Mouse (Mus musculus) right cerebral cortex, postnatal 4 days (tissue): Measurements from ENCODE around the gene Igfbp1.

ENCODE experiments used
- DNase-seq: peaks from one replicate; pipeline ENCODE4 v3.0.0-alpha.2; 2022

Igfbp1 gene

DNA sequence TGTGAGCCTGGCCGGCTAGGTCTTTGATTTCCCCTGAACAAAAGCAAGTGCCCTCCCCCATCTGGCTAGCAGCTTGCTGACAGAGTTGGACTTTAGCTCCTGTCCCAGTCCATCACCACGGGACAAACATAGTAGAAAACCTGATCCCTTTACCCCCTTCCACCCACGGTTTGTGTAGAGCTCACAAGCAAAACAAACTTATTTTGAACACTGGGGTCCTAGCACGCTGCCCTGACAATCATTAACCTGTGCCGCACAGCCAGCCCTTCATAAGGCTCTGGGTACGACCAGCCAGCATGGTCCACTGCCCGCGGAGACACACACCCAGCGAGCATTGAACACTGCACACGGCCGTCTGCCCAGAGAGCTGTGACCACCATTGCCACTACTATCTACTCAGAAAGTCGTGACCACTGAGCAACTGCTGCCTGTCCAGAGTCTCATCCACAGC lies at the start of gene Igfbp1:
Gene Igfbp1, plus strand, starts transcription at position 292 of the 451 bp plus-strand sequence.
- no peak for DNase-seq

- no peak for DNase-seq
Observed at GRCm38 (mm10) chr11:7147945-7148344, 49.6 kb upstream of the Igfbp1 start.

DNA sequence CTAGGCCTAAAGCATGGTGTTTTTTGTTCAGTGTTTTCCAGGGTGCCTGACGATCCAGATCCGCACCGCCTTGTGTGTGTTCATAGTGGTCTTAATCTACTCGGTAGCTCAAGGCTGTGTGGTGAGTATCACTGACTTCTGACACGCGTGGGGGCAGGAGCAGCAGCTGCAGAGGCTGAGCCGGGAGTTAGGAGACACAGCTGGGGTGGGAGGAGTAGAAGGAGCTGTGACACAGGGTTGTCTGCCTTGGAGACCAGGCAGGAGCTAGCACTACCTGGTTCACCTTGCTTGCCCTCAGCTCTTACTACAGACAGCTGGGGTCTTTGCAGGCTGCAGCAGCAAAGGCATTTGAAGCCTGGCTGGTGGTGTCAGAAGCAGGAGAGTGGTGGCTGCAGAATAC lies 48.1 kb upstream of the Igfbp1 start:
- no peak for DNase-seq

DNA sequence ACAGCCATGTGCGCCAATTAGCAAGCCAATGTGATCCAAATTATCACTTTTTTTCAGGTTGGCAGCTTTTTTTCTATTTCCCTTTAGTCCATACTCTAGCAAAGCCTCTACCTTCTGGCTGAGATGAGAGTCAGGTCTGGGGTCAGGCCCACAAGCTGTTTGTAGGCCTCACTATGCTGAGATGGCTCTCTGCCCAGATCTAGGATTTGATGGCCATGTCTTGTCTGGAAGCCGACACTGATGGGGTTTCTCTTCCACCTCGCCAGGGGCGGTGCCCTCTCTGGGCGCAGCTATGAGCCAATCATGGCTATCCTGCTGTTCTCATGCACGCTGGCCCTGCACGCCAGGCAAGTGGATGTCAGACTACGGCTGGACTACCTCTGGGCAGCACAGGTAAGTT lies 47.1 kb upstream of the Igfbp1 start:
- DNase-seq = no peak

DNA sequence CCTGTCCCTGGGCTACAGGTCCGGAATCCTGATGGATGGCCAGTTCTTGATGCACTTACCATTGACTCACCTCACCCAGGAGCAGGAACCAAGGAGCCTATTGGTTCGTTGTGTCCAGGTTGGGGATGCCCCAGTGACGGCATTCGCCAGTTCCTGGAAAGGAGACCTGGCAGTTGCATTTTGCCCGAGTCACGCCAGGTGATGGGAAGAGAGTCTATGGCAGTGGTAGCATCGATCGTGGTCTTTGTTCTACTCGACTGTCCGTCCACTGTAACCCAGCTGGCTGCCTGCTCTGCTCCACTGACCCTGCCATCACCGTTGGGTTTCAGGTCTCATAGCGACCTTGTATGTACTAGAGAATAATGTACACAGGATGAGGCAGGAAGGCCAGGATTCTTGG lies 45.2 kb upstream of the Igfbp1 start:
- DNase-seq = no peak

DNA sequence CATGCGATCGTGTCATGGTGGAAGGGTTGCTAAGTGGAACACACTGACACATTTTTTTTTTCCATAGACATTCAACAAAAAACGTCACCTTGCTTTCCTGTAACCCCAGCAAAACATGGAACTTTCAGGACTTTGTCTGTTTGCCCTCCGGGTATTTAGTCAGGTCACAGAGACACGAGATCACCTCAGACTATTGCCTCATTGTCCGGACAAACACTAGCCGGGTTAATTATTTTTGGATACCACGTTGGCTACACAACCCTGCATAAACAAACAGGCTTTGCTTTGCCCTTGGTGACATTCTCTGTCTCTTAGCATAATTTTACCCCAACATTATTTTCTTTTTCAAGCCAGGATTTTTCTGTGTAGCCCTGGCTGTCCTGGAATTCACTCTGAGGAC lies 44.5 kb upstream of the Igfbp1 start:
- no peak for DNase-seq

GRCm38 (mm10) chr11:7156427-7156826 lies 41.2 kb upstream of the Igfbp1 start:
- DNase-seq = no peak

- DNase-seq = no peak
Observed at GRCm38 (mm10) chr11:7158196-7158595, 39.4 kb upstream of the Igfbp1 start.

DNA sequence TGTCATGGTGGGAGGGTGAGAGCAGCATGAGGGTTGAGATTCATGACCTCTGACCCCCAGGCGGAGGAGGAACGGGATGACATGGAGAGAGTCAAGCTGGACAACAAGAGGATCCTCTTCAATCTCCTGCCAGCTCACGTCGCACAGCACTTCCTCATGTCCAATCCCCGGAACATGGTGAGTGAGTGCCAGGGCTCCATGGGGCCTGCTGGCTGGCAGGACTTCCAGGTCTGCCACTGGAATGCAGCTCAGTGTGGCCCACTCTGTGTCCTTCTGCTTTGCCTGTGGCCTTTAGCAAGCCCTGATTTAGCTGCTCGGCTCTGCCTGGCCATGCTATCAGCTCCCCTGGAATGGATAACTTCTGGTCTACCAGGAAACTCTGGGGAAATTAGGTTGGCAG lies 37.4 kb upstream of the Igfbp1 start:
- DNase-seq = no peak

DNA sequence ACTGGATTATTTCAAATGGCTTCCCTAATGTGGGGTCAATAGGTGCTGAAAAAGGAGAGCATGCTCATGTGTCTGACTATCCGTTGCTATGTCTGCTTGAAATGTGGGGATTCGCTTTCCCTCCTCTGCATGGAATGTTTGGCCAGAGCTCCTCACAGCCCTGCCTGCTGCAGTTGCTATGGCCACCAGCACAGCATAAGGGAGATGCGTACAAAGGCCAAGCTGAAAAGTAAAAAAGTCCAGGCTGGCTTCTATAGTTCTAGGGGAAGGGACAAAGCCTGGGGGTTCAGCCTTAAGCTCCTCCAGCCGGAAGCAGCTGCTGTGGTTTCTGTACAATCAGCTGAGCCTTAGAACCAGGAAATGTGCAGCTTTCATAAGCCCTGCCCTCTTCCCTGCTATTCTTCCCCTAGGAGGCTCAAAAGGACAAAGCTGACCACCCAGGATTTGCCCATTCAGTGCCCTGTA lies 36.9 kb upstream of the Igfbp1 start:
- DNase-seq = no peak

- no peak for DNase-seq
Observed at GRCm38 (mm10) chr11:7161502-7162174, 35.9 kb upstream of the Igfbp1 start.

DNA sequence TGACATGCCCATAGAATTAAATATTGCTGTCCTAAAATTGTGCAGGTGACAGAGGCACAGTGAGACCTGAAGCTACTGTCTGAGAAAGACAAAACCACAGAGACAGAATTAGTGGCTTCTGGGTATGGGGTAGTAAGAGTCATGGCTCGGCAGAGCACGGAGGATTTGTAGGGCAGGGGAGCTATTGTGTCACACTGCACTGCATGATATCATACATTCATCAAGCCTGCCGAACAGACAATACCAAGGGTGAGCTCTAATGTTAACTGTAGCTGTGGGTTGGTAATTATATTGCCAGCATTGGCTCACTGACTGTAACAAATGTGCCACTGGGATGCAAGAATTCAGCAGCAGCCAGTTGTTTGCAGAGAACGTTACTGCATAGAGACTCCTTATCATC lies 33.2 kb upstream of the Igfbp1 start:
- no peak for DNase-seq

DNA sequence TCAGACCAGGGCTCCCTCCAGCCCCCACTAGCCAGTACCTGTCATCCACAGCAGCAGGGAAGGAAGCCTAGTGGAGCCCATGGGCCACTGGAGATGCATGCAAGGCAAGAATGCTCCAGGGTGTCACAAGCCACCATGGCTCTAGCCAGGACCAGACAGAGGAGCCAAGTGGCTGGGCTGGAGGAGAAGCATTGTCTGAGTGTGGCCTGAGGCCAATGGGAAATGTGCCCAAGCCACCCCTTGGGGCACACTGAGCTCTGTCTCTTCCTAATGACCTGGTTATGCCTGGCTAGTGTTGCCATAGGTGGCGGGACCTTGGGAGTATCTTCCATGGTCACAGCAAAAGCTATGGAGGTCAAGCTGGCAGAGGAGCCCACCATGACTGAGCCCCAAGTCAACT lies 27.9 kb upstream of the Igfbp1 start:
- no peak for DNase-seq

- no peak for DNase-seq
Observed at GRCm38 (mm10) chr11:7173664-7174063, 23.9 kb upstream of the Igfbp1 start.

DNA sequence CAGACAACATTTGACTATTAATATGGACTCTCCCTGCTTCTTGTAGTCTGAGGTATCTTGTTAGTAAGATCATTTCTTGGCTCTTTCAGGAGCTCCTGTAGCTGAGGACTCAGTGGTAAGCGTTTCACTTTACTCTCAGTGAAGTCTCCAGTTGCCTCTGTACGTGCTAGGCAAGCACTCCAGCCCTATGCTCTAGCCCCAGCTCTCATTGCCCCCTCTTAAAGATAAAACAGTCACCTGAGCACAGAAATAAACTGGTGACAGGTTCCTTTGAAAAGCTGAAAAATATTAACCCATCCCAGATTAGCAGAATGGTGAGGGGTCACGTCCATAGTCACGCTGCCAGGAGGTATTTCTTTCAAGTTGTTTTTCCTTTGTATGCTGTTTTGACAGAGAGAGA lies 18.9 kb upstream of the Igfbp1 start:
- no peak for DNase-seq

DNA sequence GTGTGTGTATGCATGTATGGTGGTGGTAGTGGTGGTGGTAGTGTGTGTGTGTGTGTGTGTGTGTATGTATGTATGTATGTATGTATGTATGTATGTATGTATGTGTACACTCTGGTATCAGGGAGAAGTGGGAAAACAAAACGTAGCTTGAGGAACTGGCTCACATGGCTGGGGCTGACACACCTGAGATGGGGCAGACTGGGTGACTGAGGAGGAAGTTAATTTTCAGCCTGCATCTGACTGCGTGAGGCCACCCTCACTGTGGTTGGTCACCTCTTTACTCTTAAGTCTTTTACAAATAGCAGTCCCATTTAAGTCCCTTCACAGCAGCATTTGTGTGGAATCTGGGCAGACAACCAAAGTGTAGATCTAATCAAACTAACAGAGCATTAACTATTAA lies 18.3 kb upstream of the Igfbp1 start:
- no peak for DNase-seq

- DNase-seq = no peak
Observed at GRCm38 (mm10) chr11:7182409-7183042, 15.1 kb upstream of the Igfbp1 start.

DNA sequence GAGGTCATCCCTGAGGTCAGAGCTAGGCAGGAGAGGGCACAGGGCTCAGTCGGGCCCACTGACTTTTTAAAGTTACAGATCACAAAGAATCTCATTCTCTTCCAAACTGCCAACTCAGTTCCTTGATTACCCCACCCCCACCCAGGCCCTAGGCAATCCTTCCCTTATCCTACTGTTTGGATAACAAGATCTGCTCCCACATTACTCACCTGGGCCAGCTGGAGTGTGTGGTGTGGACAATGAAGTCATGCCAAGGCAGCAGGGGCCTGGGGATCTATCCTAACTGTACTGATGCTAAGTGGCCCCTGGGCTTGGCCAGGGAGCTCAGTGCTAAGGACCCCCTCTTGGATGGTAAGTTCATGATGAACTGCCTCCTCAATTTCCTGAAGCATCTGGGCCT lies 13.2 kb upstream of the Igfbp1 start:
- no peak for DNase-seq

- no peak for DNase-seq
Observed at GRCm38 (mm10) chr11:7187472-7187871, 10.1 kb upstream of the Igfbp1 start.

- DNase-seq = no peak
Observed at GRCm38 (mm10) chr11:7188469-7188868, 9.1 kb upstream of the Igfbp1 start, which contains the start of gene Gm11985. Gm11985 (minus strand) TSS chr11:7188569.

DNA sequence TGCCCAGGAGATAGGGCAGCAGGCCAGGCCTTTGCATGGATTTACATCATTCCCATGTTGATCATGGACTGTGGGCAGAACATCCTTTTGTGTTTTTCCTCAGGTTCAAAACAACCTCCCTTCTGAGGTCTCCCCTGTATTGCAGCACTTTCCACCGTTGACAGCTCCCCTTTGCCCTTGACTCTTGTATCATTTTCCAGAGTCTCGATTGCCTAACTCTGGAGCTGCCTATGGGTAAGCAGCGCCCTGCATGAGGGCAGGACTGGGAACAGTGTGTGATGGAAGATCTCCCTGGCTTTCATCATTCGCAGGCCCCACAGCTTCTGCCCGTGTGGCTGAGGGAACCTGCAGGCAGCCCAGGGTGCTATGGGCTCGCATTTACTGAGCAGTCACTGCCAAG lies 4.9 kb upstream of the Igfbp1 start:
- no peak for DNase-seq

- no peak for DNase-seq
Observed at GRCm38 (mm10) chr11:7193134-7193533, 4.4 kb upstream of the Igfbp1 start.

GRCm38 (mm10) chr11:7194432-7195311 lies 2.9 kb upstream of the Igfbp1 start:
- DNase-seq = no peak

GRCm38 (mm10) chr11:7195312-7195685 lies 2.3 kb upstream of the Igfbp1 start:
- no peak for DNase-seq
